Mouse (Mus musculus): Measurements from ENCODE around the gene Cmip. TPM values are rescaled to one million over a fixed set of nuclear protein-coding genes. Genes with fewer than 3 reads are reported as not detected.

Gene Cmip
- polyA plus RNA-seq, 1 experiment, result 112 TPM

GRCm38 (mm10) chr8:117479996-117480395 is 223.1 kb downstream of the Cmip start:
- no peak for DNase-seq
- H3K27me3 ChIP-seq (replicated peaks; ENCODE audit: control insufficient read depth, insufficient read depth, low read length), result no peaks in the 10 kb centered on the region
- 86% methylated on average over 9 of the region's 9 CpGs for WGBS
- H3K36me3 ChIP-seq (ENCODE audit: control insufficient read depth, insufficient read depth, low read length), result no peaks in the 10 kb centered on the region
- H3K27ac ChIP-seq (ENCODE audit: insufficient read depth, low read depth, low read length), result no peak overlapping the region
- no peak overlapping the region for H3K4me3 ChIP-seq (ENCODE audit: insufficient read depth, low read depth, low read length)
- TF ChIP-seq POLR2A (IDR thresholded peaks at IDR 0.05; ENCODE audit: low read depth, low read length), result no peak
- TF ChIP-seq CTCF (conservative IDR thresholded peaks at IDR 0.05; ENCODE audit: insufficient read depth, insufficient read length, low read depth, low read length), result no peak
- H3K4me1 ChIP-seq (ENCODE audit: control insufficient read depth, insufficient read depth, low read length), result no peaks in the 10 kb centered on the region

GRCm38 (mm10) chr8:117480516-117480915 is 223.7 kb downstream of the Cmip start:
- WGBS, result 79% methylated on average over 5 of the region's 5 CpGs
- no peak overlapping the region for H3K4me3 ChIP-seq (ENCODE audit: insufficient read depth, low read depth, low read length)
- no peak for DNase-seq
- H3K4me1 ChIP-seq (ENCODE audit: control insufficient read depth, insufficient read depth, low read length), result no peaks in the 10 kb centered on the region
- no peaks in the 10 kb centered on the region for H3K27me3 ChIP-seq (replicated peaks; ENCODE audit: control insufficient read depth, insufficient read depth, low read length)
- H3K27ac ChIP-seq (ENCODE audit: insufficient read depth, low read depth, low read length), result no peak overlapping the region
- H3K36me3 ChIP-seq (ENCODE audit: control insufficient read depth, insufficient read depth, low read length), result no peaks in the 10 kb centered on the region
- TF ChIP-seq CTCF (conservative IDR thresholded peaks at IDR 0.05; ENCODE audit: insufficient read depth, insufficient read length, low read depth, low read length) (no peak), POLR2A (IDR thresholded peaks at IDR 0.05; ENCODE audit: low read depth, low read length) (no peak)

- TF ChIP-seq CTCF (conservative IDR thresholded peaks at IDR 0.05; ENCODE audit: insufficient read depth, insufficient read length, low read depth, low read length) (no peak), POLR2A (IDR thresholded peaks at IDR 0.05; ENCODE audit: low read depth, low read length) (no peak)
- Histone ChIP-seq H3K4me3 (ENCODE audit: insufficient read depth, low read depth, low read length) (no peak overlapping the region), H3K27ac (ENCODE audit: insufficient read depth, low read depth, low read length) (no peak overlapping the region), H3K36me3 (ENCODE audit: control insufficient read depth, insufficient read depth, low read length) (no peaks in the 10 kb centered on the region), H3K4me1 (ENCODE audit: control insufficient read depth, insufficient read depth, low read length) (no peaks in the 10 kb centered on the region), H3K27me3 (replicated peaks; ENCODE audit: control insufficient read depth, insufficient read depth, low read length) (no peaks in the 10 kb centered on the region)
- DNase-seq, result peak; percentile 25
- 69% methylated on average over 5 of the region's 5 CpGs for WGBS
Measured at GRCm38 (mm10) chr8:117481830-117482229, 225.0 kb downstream of the Cmip start.

- no peak overlapping the region for H3K27ac ChIP-seq (ENCODE audit: insufficient read depth, low read depth, low read length)
- TF ChIP-seq POLR2A (IDR thresholded peaks at IDR 0.05; ENCODE audit: low read depth, low read length) (no peak), CTCF (conservative IDR thresholded peaks at IDR 0.05; ENCODE audit: insufficient read depth, insufficient read length, low read depth, low read length) (no peak)
- no peaks in the 10 kb centered on the region for H3K4me1 ChIP-seq (ENCODE audit: control insufficient read depth, insufficient read depth, low read length)
- no peaks in the 10 kb centered on the region for H3K27me3 ChIP-seq (replicated peaks; ENCODE audit: control insufficient read depth, insufficient read depth, low read length)
- no peaks in the 10 kb centered on the region for H3K36me3 ChIP-seq (ENCODE audit: control insufficient read depth, insufficient read depth, low read length)
- no peak for DNase-seq
- 87% methylated on average over 8 of the region's 8 CpGs for WGBS
- H3K4me3 ChIP-seq (ENCODE audit: insufficient read depth, low read depth, low read length), result no peak overlapping the region
Measured at GRCm38 (mm10) chr8:117484731-117485130, 227.9 kb downstream of the Cmip start.

- Histone ChIP-seq H3K27me3 (replicated peaks; ENCODE audit: control insufficient read depth, insufficient read depth, low read length) (no peaks in the 10 kb centered on the region), H3K4me3 (ENCODE audit: insufficient read depth, low read depth, low read length) (no peak overlapping the region), H3K4me1 (ENCODE audit: control insufficient read depth, insufficient read depth, low read length) (no peaks in the 10 kb centered on the region), H3K36me3 (ENCODE audit: control insufficient read depth, insufficient read depth, low read length) (no peaks in the 10 kb centered on the region), H3K27ac (ENCODE audit: insufficient read depth, low read depth, low read length) (no peak overlapping the region)
- whole genome bisulfite sequencing, result 63% methylated on average over 1 of the region's 1 CpGs
- TF ChIP-seq CTCF (conservative IDR thresholded peaks at IDR 0.05; ENCODE audit: insufficient read depth, insufficient read length, low read depth, low read length) (no peak), POLR2A (IDR thresholded peaks at IDR 0.05; ENCODE audit: low read depth, low read length) (no peak)
- DNase-seq, result no peak
Measured at GRCm38 (mm10) chr8:117485316-117485715, 228.5 kb downstream of the Cmip start.

- no peaks in the 10 kb centered on the region for H3K4me1 ChIP-seq (ENCODE audit: control insufficient read depth, insufficient read depth, low read length)
- peak; percentile 28 for DNase-seq
- H3K36me3 ChIP-seq (ENCODE audit: control insufficient read depth, insufficient read depth, low read length), result no peaks in the 10 kb centered on the region
- no peaks in the 10 kb centered on the region for H3K27me3 ChIP-seq (replicated peaks; ENCODE audit: control insufficient read depth, insufficient read depth, low read length)
- no peak overlapping the region for H3K4me3 ChIP-seq (ENCODE audit: insufficient read depth, low read depth, low read length)
- 60% methylated on average over 10 of the region's 10 CpGs for WGBS
- TF ChIP-seq POLR2A (IDR thresholded peaks at IDR 0.05; ENCODE audit: low read depth, low read length) (no peak), CTCF (conservative IDR thresholded peaks at IDR 0.05; ENCODE audit: insufficient read depth, insufficient read length, low read depth, low read length) (no peak)
- H3K27ac ChIP-seq (ENCODE audit: insufficient read depth, low read depth, low read length), result no peak overlapping the region
Measured at GRCm38 (mm10) chr8:117488246-117489005, 231.6 kb downstream of the Cmip start.

- H3K27me3 ChIP-seq (replicated peaks; ENCODE audit: control insufficient read depth, insufficient read depth, low read length), result peaks cover 2% of the 10 kb centered on the region; the same call in 1 of the 2 replicates
- no peak overlapping the region for H3K4me3 ChIP-seq (ENCODE audit: insufficient read depth, low read depth, low read length)
- WGBS, result 42% methylated on average over 9 of the region's 9 CpGs
- H3K36me3 ChIP-seq (ENCODE audit: control insufficient read depth, insufficient read depth, low read length), result no peaks in the 10 kb centered on the region
- no peak overlapping the region for H3K27ac ChIP-seq (ENCODE audit: insufficient read depth, low read depth, low read length)
- H3K4me1 ChIP-seq (ENCODE audit: control insufficient read depth, insufficient read depth, low read length), result no peaks in the 10 kb centered on the region
- no peak for TF ChIP-seq POLR2A (IDR thresholded peaks at IDR 0.05; ENCODE audit: low read depth, low read length)
- no peak for TF ChIP-seq CTCF (conservative IDR thresholded peaks at IDR 0.05; ENCODE audit: insufficient read depth, insufficient read length, low read depth, low read length)
- DNase-seq, result no peak
Measured at GRCm38 (mm10) chr8:117493543-117493942, 236.7 kb downstream of the Cmip start.
